Mouse (Mus musculus) liver, postnatal 0 days (tissue): Measurements from ENCODE around the gene Thada. TPM values are rescaled to one million over a fixed set of nuclear protein-coding genes. Genes with fewer than 3 reads are reported as not detected.

ENCODE experiments used
- ATAC-seq: fragments of 200-750 bp; cut with Nextera tagmentation; 2 replicates; pipeline ENCODE4 v1.8.0; 2017; ENCODE audit warnings: mild to moderate bottlenecking, moderate library complexity
- DNase-seq: peaks from one replicate; pipeline ENCODE4 v3.0.0-alpha.2; 2016
- H3K27ac ChIP-seq: fragments of 300-500 bp; sonication (generic); 2 replicates; pipeline ENCODE4 v1.5.1; 2014; ENCODE audit warnings: antibody characterized with exemption, moderate library complexity, mild to moderate bottlenecking, low read depth
- H3K27me3 ChIP-seq: fragments of 300-500 bp; sonication (generic); 2 replicates; pipeline ENCODE4 v1.6.1; 2014; ENCODE audit warnings: low read length, control low read depth, mixed read lengths; ENCODE audit not compliant: insufficient read depth
- H3K36me3 ChIP-seq: fragments of 300-500 bp; sonication (generic); replicated peaks from 2 replicates; pipeline ENCODE4 v1.6.1; 2014; ENCODE audit warnings: mild to moderate bottlenecking, control low read depth, low read length, moderate library complexity, mixed read lengths; ENCODE audit not compliant: insufficient read depth
- H3K4me1 ChIP-seq: fragments of 300-500 bp; sonication (generic); 2 replicates; pipeline ENCODE4 v1.6.1; 2014; ENCODE audit warnings: antibody characterized with exemption, mild to moderate bottlenecking, control low read depth; ENCODE audit not compliant: insufficient read depth
- H3K4me2 ChIP-seq: fragments of 300-500 bp; sonication (generic); 2 replicates; pipeline ENCODE4 v1.6.1; 2014; ENCODE audit warnings: low read depth, mild to moderate bottlenecking, low read length, moderate library complexity, mixed read lengths
- H3K4me3 ChIP-seq: fragments of 300-500 bp; sonication (generic); 2 replicates; pipeline ENCODE4 v1.5.1; 2014; ENCODE audit warnings: low read depth, low read length
- H3K9ac ChIP-seq: fragments of 300-500 bp; sonication (generic); replicated peaks from 2 replicates; pipeline ENCODE4 v1.6.1; 2014; ENCODE audit warnings: mild to moderate bottlenecking, moderate library complexity
- H3K9me3 ChIP-seq: fragments of 300-500 bp; sonication (generic); 2 replicates; pipeline ENCODE4 v1.6.1; 2016; ENCODE audit warnings: mild to moderate bottlenecking, control low read depth, low read length, mixed read lengths
- CTCF ChIP-seq: sonication (generic); IDR thresholded peaks from 2 replicates; pipeline ENCODE4 v1.5.1; 2016; ENCODE audit warnings: antibody characterized with exemption, low read depth
- EP300 ChIP-seq: IDR thresholded peaks from 2 replicates; pipeline ENCODE4 v1.6.1; 2016; ENCODE audit warnings: antibody characterized with exemption, low read depth, mild to moderate bottlenecking
- WGBS: fragments of 180-500 bp; shearing (Covaris S2); extraction: QIAGEN DNeasy Blood & Tissue Kit; methylation state at CpG from one replicate; pipeline ENCODE4 v1.1.7; 2014; ENCODE audit not compliant: insufficient replicate concordance; 5-methylcytosine and 5-hydroxymethylcytosine counted together
- polyA plus RNA-seq: library from polyadenylated mRNA; unstranded; fragments of >200 nt; fragmentation: Nextera tagmentation; extraction: Ambion mirVana; gene quantifications from 2 replicates; pipeline ENCODE4 v1.2.1, GENCODE M21; 2015

The Thada gene
- polyA plus RNA-seq, 1 experiment from 2014 or later: 1.2 TPM

- Histone ChIP-seq H3K4me1 (peaks cover 37% of the 10 kb centered on the region), H3K4me2 (peak overlapping the region; percentile 68), H3K9ac (peak overlapping the region; percentile 49), H3K27ac (peak overlapping the region; percentile 90), H3K36me3 (peaks cover 1% of the 10 kb centered on the region; the same call in 1 of the 2 replicates), H3K27me3 (no peaks in the 10 kb centered on the region), H3K4me3 (peak overlapping the region; percentile 38), H3K9me3 (no peaks in the 10 kb centered on the region)
- DNase-seq (peak; percentile 73), ATAC-seq (peak; percentile 43)
- TF ChIP-seq EP300 (peak; percentile 58; the same call in 1 of the 2 replicates), CTCF (no peak)
- WGBS: 20% methylated on average over 11 of the region's 11 CpGs
Measured at GRCm38 (mm10) chr17:84180715-84181501, 285.1 kb downstream of the Thada start.

DNA sequence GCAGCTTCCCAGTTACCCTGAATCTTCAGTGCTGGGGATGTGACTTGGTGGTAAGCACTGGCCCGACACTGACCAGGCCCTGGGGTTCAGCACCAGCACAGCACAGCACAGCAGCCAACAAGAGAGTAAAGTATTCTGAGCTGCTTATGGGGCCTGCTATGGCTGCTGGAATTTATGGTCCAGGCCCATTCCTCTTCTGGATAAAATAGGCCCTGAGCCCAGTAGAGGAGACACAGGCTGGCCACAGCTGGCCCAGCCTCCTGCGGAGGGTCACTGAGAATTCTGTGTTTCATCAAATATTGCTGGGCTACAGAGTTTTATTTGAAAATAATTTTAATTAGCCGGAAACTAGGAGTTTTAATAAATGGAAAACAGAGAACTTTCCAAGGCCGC, 286.0 kb downstream of the Thada start:
- peak overlapping the region; percentile 68 for H3K4me2 ChIP-seq
- no peaks in the 10 kb centered on the region for H3K36me3 ChIP-seq
- H3K9me3 ChIP-seq: no peaks in the 10 kb centered on the region
- DNase-seq: no peak
- H3K4me1 ChIP-seq: peaks cover 37% of the 10 kb centered on the region
- ATAC-seq: no peak
- peak overlapping the region; percentile 90 for H3K27ac ChIP-seq
- no peaks in the 10 kb centered on the region for H3K27me3 ChIP-seq
- peak overlapping the region; percentile 49; the same call in 1 of the 2 replicates for H3K9ac ChIP-seq
- no peak overlapping the region for H3K4me3 ChIP-seq
- 57% methylated on average over 4 of the region's 4 CpGs for WGBS
- TF ChIP-seq EP300 (no peak), CTCF (no peak)

GRCm38 (mm10) chr17:84179026-84179972, 286.7 kb downstream of the Thada start:
- WGBS: 79% methylated on average over 17 of the region's 17 CpGs
- TF ChIP-seq EP300: no peak
- no peak for TF ChIP-seq CTCF
- Histone ChIP-seq H3K9me3 (no peaks in the 10 kb centered on the region), H3K4me1 (peaks cover 37% of the 10 kb centered on the region), H3K4me3 (no peak overlapping the region), H3K4me2 (no peak overlapping the region), H3K9ac (no peak overlapping the region), H3K36me3 (no peaks in the 10 kb centered on the region), H3K27me3 (no peaks in the 10 kb centered on the region), H3K27ac (peak overlapping the region; percentile 90)
- no peak for DNase-seq
- no peak for ATAC-seq

GRCm38 (mm10) chr17:84177481-84177880, 288.5 kb downstream of the Thada start:
- ATAC-seq (no peak), DNase-seq (no peak)
- Histone ChIP-seq H3K4me2 (no peak overlapping the region), H3K27ac (peak overlapping the region; percentile 44; the same call in 1 of the 2 replicates), H3K36me3 (no peaks in the 10 kb centered on the region), H3K9ac (0 out of 2 replicates have a peak overlapping the region, but pooled peaks have one; percentile 4), H3K9me3 (no peaks in the 10 kb centered on the region), H3K4me1 (peaks cover 28% of the 10 kb centered on the region), H3K4me3 (no peak overlapping the region), H3K27me3 (no peaks in the 10 kb centered on the region)
- 26% methylated on average over 8 of the region's 8 CpGs for WGBS
- no peak for TF ChIP-seq EP300
- no peak for TF ChIP-seq CTCF

DNA sequence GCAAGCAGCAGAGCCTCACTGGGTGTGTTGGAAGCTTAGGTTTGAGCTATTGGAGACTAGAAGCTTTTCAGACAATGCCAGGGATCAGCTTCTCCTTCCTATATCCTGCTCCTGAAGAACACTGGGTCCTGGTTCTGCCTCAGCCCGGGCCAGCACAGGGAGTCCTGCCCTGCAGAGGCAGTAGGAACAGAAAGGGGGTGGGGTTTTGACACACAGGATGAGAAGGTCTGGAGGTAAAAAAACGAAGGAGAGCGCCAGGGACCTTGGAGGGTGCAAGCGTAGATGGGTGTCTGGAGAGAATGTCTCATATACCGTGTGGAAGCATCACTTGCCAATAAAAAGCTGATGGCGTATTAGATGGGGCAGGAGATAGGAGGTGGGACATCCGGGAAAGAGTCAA, 289.6 kb downstream of the Thada start:
- ATAC-seq (no peak), DNase-seq (no peak)
- no peak overlapping the region for H3K27ac ChIP-seq
- H3K4me3 ChIP-seq: no peak overlapping the region
- 71% methylated on average over 7 of the region's 7 CpGs for WGBS
- H3K9me3 ChIP-seq: no peaks in the 10 kb centered on the region
- no peak overlapping the region for H3K9ac ChIP-seq
- no peak for TF ChIP-seq CTCF
- no peak for TF ChIP-seq EP300
- peaks cover 19% of the 10 kb centered on the region for H3K4me1 ChIP-seq
- H3K27me3 ChIP-seq: no peaks in the 10 kb centered on the region
- H3K36me3 ChIP-seq: no peaks in the 10 kb centered on the region
- no peak overlapping the region for H3K4me2 ChIP-seq

- no peak overlapping the region for H3K9ac ChIP-seq
- no peak overlapping the region for H3K4me3 ChIP-seq
- no peaks in the 10 kb centered on the region for H3K27me3 ChIP-seq
- ATAC-seq: no peak
- no peak overlapping the region for H3K27ac ChIP-seq
- H3K4me2 ChIP-seq: no peak overlapping the region
- no peaks in the 10 kb centered on the region for H3K9me3 ChIP-seq
- WGBS: 95% methylated on average over 17 of the region's 17 CpGs
- TF ChIP-seq CTCF (no peak), EP300 (no peak)
- H3K36me3 ChIP-seq: no peaks in the 10 kb centered on the region
- peaks cover 7% of the 10 kb centered on the region for H3K4me1 ChIP-seq
- no peak for DNase-seq
Measured at GRCm38 (mm10) chr17:84175196-84175595, 290.8 kb downstream of the Thada start.
